Mouse (Mus musculus) cerebellum, postnatal 25 days (tissue): ENCODE data around the gene Astn2.
"Not testable (repeated sequence)": the region's sequence is repeated elsewhere in the genome, so short reads cannot be mapped to it uniquely, and the experiment has no call there.

ENCODE experiments used
- DNase-seq, 2 experiments: peaks; one replicate each; pipeline ENCODE4 v3.0.0; 2021; ENCODE audit warnings: mixed read lengths in 2 of 2

Gene Astn2

DNA sequence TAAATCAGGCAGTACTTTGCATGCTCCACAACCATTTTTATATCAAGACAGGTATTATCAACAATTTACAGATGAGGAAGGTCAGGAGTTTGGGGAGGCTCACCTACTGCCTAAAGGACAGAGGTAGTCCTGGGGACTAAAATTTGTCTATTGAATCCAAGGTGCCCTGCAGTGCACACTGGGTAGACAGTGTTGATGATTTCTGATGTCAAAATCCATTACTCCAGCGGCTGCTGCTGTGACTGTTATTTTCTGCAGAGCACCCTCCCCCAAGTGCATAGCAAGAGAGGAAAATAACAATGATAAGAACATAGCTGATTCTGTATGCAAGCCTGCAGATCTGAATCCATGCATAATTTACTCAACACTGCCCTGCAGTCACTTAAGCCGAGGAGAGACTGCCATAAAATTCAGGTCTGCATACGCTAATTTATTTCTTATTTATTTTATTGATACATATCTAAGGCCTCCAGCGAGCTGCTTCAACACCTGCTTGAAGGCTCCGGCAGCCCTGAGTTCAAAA, 660.3 kb downstream of the Astn2 start:
- DNase-seq: no peak

DNA sequence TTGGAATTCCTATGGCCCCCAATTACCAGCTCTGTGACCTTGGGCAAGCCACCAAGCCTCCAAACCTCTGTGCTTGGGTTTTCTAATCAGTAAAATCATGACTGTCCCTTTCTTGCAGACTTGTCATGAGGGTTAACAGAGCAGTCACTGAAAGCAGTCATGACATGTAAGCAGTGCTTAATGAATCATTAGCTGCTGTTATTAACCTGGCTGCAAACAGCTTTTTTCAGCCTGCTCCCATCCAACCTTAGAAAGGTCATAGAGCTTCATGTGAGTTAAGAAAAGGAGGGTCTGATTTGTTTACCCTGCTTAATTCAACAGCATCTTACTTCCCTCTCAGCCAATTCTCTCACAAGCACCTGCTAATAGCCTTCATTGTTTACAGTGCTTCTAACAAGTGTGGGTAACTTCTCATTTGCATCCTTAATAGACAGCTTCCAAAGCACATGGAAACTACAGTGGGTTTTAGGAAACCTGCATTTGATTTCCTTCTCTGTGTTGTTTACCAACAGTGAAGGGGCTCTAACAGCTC, 661.2 kb downstream of the Astn2 start:
- no peak for DNase-seq

DNA sequence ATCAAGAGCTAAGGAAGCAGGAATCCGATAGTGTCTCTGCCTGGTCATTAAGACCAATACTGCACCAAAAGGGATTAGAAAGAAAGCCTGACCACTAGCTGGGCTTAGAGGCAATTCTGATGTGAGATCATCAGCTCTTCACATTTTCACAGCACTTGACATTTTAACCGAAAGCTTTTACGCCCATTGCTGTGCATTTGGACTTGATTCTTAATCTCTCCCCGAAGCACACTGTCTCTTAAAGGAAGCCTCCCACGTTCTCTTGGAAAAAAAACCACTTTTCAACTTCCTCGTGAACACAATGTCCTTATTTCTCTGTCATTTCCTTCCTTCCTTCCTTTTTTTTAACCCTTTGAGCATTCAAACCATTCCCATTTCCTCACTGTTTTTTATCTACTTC, 680.0 kb downstream of the Astn2 start:
- no peak for DNase-seq

DNA sequence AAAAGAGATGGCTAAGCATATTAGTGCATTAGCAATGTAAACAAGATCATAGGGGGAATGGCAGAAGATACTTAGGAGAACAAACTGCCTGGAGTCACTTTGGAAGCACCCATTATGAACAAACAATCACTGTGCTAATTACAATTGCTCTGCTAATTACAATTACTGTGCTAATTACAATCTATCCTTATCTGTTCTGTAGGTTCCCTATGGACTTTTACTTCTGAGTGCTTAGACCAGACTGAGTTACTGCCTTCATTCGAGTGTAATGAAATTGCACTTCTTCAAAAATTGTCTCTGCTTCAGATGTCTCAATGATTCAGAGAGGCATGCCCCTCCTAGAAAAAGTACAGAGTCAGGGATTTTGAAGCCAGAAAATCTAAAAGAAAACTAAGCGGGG, 684.8 kb downstream of the Astn2 start:
- no peak for DNase-seq

DNA sequence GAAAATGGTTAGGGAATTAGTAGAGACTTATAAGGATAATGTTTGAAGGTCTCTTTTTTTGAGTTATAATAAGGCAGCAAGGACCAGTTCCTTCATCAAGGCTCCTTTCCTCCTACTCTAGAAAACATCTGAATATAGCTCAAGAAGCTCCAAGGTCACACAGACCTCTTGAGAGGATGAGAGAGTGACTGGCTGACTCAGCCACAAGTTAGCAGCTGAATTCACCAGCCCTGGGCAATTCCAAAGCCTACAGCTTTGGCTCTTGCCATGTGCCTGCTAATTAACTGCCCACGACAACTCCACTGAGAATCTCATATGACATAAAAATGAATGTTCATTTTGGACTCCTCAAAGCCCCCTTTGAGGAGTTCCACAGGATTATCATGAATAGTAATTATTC, 686.5 kb downstream of the Astn2 start:
- no peak for DNase-seq

DNA sequence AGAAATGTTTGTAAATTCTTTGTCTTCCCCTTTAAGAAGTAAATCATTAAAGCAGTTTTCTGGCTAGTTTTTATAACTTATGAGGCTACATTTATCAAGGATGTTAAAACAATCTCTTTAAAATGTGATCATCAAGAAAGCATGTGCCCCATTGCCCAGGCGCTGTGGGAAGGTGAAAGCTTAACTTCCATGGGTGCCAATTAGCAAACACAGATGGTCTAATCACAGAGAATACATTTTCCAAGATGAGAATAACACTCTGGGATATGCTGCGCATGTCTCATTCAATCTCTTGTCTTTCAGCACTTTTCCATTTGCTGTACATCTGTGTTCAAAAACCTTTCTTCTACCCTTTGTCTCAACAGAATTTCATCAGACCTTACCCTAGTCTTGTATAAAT, 688.3 kb downstream of the Astn2 start:
- peak in 1 of 2 experiments; percentile 47 for DNase-seq

DNA sequence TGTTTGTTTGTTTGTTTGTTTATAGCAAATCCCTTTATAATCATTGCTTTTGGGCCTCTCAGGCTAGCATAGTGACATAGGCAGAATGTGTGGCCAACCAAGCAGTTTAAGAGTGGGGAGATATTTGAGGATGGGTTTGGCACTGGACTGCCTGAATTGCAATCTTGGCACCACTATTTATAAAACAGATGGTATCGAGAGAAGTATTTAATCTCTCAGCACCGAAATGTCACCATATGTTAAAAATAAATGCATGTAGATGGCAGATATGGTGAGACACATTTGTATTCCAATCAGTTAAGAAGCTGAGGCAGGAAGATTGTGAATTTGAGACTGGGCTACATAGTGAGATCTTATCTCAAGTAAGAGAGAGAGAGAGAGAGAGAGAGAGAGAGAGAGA, 692.7 kb downstream of the Astn2 start:
- DNase-seq: peak; percentile 41 to 67

DNA sequence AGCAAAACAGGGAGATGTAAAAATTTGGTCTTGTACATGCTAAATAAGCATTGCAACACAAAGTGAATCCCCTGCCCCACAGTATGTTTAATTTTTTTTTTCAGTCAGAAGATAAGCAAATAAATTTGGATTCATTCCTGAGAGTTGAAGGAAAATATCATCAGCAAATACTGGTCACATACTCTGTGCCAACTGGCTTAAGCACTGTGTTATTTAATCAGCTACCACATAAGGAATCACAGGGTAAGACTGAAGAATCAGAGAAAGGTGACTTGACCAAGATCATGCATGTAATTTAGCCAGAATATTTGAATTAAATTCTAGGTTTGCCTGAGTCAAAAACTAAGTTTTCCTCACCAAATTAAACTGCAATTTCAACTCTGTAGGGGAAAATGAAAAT, 693.8 kb downstream of the Astn2 start:
- no peak for DNase-seq

DNA sequence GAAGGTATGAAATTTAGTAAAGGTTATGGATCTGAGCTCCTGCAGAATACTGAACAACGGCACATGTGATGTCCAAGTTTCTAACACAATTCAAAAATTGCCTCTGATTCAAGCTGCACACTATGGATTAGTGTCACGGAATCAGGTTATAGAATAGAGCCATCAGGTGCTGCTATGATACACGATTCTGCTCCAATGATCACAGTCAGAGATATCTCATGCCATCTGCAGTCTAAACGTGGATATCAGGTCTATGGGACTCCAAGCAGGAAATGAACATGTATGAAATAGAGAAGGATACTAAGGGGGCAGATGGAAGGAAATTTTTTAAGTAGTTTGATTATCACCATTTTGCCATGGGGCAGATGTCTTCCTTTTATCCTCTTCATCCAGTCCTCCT, 702.6 kb downstream of the Astn2 start:
- no peak for DNase-seq

DNA sequence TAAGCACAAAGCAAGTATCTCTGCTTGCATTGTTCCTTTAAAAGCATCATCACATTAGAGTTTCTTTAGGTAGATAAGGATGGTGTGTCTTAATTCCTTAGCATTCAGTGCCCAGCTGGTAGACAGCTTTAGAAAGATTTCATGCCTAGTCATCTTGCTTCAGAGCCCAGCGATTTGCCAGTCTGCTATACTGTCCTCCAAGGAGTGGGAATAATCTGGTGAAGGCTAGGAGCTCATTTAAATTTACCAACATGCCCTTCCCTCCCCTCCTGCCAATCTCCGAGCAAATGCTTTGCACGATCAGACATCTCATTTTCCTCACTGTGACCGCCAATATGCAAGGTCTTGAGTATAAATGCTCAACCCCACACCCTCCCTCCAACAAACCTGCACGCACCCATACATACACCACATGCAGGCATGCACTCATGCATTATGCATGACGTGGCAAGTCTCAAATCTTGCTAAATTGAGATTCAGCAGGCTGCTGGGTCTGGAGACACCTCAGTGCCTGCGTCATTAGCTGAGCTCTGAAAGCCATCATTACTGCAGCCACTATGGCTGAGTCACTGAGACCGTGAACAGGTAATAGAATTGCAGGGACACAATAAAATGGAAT, 704.6 kb downstream of the Astn2 start:
- no peak for DNase-seq

DNA sequence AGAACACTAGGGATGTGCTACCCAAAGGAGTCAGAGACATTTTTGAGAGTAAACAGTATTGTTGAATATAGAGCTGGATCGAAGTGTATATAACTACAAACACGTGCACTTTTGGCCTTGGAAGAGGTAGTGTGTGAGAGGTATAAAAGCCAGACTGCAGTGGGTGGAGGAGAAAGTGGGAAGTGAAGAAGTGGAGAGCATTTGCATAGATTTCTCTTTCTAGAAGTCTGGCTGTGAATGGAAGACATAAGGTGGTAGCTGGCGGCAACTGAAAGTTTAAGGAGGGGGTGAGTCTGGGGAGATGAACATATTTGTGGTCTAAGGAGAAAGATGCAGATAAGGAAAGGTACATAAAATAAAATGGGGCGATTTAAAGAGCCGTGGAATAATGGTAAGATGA, 709.2 kb downstream of the Astn2 start:
- DNase-seq: no peak

DNA sequence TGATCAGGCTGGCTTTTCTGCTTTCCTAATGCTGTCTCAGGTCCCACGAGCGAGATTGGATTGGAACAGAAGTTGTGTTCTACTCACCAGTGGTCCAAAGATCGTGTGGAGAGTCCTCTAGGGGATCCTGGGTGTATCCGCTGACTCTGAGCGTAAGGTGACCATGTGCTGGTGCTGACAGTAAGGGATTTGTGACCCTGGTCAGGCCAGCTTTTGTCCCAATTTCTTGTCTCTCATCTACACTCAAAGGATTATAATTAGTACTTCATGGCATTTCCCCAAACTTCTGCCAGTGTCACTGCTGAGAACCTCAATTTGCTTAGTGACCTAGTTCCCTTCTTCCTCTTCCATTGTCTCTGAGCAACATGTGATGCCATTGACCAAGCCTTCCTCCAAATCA, 710.4 kb downstream of the Astn2 start:
- DNase-seq: peak; percentile 54

DNA sequence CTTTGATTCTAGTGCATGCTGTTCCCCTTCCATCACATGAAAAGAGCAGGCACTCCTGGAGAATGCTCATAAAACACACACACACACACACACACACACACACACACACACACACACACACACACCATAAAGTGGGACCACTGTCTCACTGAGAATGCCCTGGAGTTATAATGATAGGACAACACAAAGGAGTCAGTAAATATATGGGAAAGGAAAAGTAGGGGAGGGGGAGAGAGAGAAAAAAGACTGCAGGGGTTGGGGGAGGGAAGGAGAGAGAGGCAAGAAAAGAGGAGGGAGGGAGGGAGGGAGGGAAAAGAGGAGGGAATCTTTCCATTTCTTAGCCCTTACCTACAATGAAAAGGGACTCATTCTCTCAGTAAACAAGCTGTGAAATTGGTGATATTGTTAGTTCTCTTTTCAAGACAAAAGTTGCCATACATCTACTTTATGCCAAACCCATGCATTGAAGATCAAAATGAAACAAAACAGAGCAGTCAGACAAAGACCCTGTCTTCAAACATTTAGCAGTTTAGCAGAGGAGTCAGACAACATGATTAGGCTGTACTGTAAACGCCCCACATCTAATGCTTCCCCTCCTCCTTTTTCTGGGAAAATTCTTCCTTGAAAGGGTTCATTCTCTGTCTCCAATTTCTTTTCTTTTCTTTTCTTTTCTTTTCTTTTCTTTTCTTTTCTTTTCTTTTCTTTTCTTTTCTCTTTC, 717.2 kb downstream of the Astn2 start:
- DNase-seq: no peak

DNA sequence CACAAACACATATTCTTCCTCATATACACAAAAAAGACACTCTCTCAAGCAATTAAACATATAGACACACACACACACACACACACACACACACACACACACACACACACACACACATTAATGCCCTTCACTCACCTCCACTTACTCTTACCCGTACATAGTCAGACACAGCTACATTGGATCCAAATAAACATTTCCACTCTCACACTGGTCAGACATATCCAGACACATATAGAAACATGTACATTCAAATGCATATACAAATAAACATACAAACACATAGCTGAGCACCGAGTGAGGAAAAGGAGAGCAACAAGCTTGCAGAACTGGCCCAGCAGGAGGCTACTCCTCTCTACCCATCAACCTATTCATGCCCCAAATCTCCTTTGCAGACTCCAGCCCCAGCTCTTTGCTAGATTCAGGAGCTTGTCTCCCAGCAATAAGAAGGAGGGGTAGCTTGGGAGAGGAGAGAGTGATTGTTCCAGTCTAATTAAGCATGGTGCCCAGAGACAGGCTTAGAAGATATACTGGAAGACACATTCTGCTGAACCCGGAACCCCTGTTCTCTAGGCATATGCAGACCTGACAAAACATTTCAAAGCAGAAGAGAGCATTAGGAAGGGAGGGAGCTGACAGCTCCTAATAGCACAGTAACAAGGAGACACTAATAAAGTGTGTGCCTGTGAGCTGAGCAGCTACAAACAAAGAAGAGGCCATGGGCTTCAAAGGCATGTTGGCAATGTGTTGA, 718.0 kb downstream of the Astn2 start:
- no peak for DNase-seq

DNA sequence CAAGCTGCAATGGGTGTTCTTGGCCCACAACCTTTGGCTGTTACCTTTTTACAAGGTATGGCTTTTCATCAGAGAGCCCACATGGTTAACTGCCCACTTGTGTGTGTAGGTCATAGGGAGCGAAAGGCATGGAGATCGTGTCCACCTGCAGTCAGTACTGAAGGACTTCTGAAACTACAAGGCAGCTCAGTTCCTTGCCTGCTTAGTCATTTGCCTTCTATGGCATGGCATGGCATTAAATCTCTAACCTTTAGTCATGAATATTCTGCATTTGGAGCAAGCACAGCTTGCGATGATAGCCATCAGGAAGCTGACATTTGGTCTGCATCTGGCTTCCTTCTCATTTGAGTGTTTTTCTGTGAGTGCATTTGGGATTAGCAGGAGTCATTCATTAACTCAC, 720.0 kb downstream of the Astn2 start:
- peak; percentile 35 to 54 for DNase-seq

DNA sequence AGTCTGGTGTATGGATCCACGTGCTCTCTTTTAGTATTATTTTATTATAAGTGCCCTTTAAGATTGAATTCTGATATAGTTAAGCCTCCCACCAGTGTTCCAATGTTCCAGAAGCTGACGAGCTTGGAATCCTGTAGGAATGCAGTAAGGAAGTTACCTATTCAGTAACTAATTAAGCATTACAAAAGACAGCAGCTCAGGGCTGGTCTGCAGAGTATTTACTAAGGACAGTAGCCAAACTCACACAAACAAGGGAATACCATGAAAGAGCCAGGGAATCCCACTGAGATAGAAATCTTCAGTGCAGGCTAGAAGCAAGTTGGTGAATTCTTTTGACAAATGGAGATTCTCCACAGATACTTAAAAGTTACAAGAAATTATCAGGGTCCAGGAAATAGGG, 724.6 kb downstream of the Astn2 start:
- DNase-seq: not testable (repeated sequence)

DNA sequence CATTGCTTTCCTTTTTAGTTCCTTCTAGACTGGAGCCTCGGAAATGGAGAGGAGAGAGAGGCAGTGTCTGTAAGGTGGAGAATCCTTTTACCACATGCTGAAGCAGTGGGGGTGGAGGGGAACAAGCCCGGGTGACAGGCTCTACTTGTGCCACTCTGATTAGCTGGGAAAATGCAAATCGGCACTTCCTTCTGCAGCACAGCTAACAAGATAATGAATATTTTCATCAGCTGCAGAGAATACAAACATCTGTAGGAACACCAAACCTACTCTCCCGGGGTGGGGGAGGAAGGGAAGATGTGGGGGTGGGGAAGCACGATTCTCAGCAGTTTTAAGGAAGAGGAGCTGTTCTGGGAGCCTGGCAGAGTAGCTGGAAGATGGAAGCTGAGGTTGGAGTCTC, 725.5 kb downstream of the Astn2 start:
- DNase-seq: no peak

DNA sequence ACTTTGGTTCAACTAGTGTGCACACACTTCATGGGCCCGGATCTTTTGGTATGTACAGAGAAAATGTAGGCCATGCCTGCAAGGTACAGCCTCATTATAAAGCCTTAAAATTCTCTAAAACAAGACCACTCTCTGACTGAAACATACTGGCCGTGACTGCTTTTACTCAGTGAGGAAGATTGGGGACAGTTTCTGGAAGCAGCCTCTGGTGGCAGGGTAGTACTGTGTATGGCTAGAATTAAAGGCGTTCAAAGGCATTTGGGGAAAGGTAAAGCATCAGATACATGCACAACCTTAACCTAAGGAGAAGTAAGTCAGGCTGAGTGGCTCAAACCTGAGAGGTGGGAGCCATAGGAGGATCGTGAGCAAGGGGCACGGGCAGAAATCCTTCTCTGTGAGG, 725.9 kb downstream of the Astn2 start:
- no peak for DNase-seq

DNA sequence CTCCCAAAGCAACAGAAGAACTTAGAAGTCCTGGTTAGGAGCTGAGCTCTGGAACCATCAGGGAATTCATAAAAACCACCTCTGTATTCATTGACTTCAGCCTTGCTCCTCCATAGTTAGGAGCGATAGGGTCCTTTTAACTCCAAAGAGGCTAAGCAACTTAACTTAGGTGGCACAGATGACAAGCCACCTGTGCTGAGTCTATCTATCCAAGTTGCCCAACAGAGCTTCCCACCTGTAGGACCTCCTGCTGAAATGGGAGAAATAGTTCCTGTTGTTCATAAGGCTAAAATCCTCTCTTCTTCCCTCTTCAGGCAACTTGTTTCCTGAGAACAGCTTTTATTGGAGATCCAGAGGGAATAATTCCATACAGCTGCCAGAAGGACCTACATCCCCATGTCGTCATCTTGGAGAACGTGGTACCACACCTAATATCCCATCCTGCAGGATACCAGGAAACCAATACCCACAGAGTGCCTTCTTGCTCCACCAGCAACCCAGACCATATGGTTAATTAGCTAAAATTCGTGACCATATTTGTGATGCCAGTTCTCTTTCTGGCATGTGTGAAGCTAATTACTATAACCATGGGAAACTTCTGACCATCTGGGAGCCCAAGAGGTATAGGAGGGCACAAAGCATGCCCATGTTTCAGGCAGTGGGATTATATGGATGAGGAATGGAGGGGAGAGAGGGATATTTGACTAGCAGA, 730.0 kb downstream of the Astn2 start:
- peak; percentile 66 to 72 for DNase-seq

DNA sequence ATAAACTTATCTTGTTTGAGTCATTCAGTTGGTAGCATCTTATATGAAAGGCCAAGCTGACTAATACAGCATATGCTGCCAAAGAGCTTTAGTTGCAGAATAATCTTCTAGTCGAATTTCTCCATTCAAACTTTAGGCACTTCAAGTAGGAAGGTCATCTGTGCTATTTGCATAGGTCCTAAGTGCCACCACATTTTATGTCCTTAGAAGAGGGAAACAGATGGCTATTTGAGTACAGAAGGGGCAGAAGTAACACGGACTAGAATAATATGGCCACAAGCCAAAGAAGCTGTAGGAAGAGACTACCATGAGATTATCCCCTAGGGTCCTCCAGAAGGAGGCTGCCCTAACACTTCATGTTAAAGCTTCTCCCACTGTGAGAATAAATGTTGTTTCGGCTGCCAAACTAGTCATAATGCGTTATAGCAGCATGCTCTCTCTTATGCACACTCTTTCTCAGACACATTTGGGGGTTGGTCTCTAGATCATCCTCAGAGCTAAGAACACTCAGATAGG, 730.9 kb downstream of the Astn2 start:
- peak in 1 of 2 experiments; percentile 40 for DNase-seq

DNA sequence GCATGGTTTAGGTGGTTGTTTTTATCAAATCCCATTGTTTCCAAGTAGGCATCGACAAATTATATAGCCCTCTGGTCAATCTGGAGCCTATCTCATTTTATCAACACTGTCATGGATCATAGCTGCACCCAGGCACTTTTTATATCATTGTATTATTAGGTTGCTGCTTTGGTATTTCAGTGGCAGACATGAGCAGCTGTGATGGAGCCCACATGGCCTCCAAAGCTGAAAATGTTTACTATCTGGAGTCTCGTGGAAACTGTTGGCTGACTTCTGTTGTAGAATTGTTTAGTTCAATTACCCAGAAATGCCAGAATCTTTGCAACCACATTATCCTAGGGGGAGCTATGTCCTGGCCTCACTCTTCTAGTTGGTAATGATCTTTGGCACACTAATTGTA, 732.1 kb downstream of the Astn2 start:
- no peak for DNase-seq

DNA sequence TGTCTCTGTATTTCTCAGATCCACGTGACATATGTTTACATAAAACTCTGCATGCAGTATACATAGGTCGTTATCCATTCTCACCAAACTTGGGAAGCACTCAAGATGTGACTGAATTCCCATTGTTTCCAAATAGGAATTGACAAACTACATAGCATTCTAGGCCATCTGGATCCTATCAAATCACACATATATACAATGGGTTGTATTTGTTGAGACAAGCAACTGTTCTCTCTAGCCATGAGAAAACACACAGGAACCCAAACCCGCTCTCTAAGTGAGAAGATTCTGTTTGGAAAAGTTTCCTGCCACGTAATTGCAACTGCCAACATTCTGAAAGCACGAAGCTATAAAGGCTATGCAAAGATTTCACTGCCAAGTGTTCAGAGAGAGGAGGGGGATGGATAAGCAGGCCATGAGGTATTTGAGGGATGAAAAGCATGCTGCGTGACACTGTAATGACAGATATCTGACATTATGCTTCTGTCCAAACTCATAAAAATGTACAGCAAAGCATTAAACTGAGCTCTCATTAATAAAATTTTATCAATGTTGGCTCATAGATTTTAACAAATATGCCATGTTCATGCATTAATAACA, 732.7 kb downstream of the Astn2 start:
- no peak for DNase-seq
